Mouse (Mus musculus) midbrain, embryonic 11.5 days (tissue): ENCODE measurements around the gene Ehd4. TPM values are rescaled to one million over a fixed set of nuclear protein-coding genes. Genes with fewer than 3 reads are reported as not detected.

Experiments
- polyA plus RNA-seq: library from polyadenylated mRNA; unstranded; fragments of >200 nt; fragmentation: Nextera tagmentation; extraction: Ambion mirVana; gene quantifications from 2 replicates; pipeline ENCODE4 v1.2.1, GENCODE M21; 2014

The Ehd4 gene
- polyA plus RNA-seq, 1 experiment from 2014 or later, result 10.2 TPM

Other genes starting within 250 kb of the Ehd4 start
- 2.9 and 3.4 TPM in 2 replicates for gene Mapkbp1, start 181.9 kb downstream of the Ehd4 start, polyA plus RNA-seq
- gene Jmjd7, start 127.1 kb downstream of the Ehd4 start, polyA plus RNA-seq, result 18.8 and 19.1 TPM in 2 replicates
- gene Gm28042, start 127.1 kb downstream of the Ehd4 start, polyA plus RNA-seq, result 3.6 and 3.9 TPM in 2 replicates
- gene Pla2g4b, start 121.2 kb downstream of the Ehd4 start, polyA plus RNA-seq, result 1.5 and 2.3 TPM in 2 replicates
- gene Pla2g4e, start 90.7 kb upstream of the Ehd4 start, polyA plus RNA-seq, result 0.04 and 0.06 TPM in 2 replicates
- 0.05 and 0.08 TPM in 2 replicates for gene Pla2g4d, start 134.6 kb upstream of the Ehd4 start, polyA plus RNA-seq
- not detected in 2 replicates for gene Pla2g4f, start 159.6 kb upstream of the Ehd4 start, polyA plus RNA-seq
- gene Vps39, start 198.5 kb upstream of the Ehd4 start, polyA plus RNA-seq, result 36.8 and 40.1 TPM in 2 replicates
- 7.2 and 10.0 TPM in 2 replicates for gene Ganc, start 249.3 kb upstream of the Ehd4 start, polyA plus RNA-seq
- gene Tmem87a, start 249.5 kb upstream of the Ehd4 start, polyA plus RNA-seq, result 8.3 and 8.6 TPM in 2 replicates